Mouse (Mus musculus): ENCODE data around the gene Ttll5. TPM values are rescaled to one million over a fixed set of nuclear protein-coding genes. Genes with fewer than 3 reads are reported as not detected.

The Ttll5 gene
- polyA plus RNA-seq, 1 experiment from 2014 or later: 8.2 TPM

DNA sequence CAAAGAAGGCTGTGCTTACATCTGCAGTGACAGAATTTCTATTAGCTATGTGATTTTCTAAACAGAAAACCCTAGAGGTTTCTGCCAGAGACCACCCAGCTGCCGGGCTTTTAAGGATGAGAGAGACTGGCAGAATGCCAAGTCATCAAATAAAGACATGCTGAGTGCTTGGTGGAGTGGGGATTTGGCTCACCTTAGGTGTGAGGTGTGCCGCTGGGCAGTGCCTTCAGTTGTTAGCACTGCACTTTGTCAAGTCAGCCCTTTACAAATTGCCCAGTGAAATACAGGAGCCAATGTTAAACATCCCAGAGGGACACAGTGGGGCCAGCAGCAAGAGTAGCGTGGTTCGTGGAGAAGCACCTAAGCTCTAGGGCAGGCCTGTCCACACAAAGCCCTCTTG is 65.6 kb downstream of the Ttll5 start:
- no peak for ATAC-seq
- no peaks in the 10 kb centered on the region for H3K36me3 ChIP-seq (ENCODE audit: control insufficient read depth, insufficient read depth, low read length)
- WGBS: 50% methylated on average over 4 of the region's 4 CpGs

GRCm38 (mm10) chr12:85903986-85904385 is 79.5 kb downstream of the Ttll5 start:
- Histone ChIP-seq H3K9ac (ENCODE audit: low read depth, low read length) (no peak overlapping the region), H3K9me3 (ENCODE audit: control insufficient read depth, low read length) (no peaks in the 10 kb centered on the region), H3K27me3 (replicated peaks; ENCODE audit: control insufficient read depth, insufficient read depth, low read length) (no peaks in the 10 kb centered on the region), H3K36me3 (ENCODE audit: control insufficient read depth, insufficient read depth, low read length) (no peaks in the 10 kb centered on the region), H3K4me1 (ENCODE audit: control insufficient read depth, insufficient read depth, low read length) (no peaks in the 10 kb centered on the region), H3K4me2 (ENCODE audit: low read depth, low read length) (no peak overlapping the region), H3K27ac (ENCODE audit: low read length) (no peak overlapping the region), H3K4me3 (ENCODE audit: low read length) (no peak overlapping the region)
- no peak for ATAC-seq
- 72% methylated on average over 6 of the region's 6 CpGs for WGBS

More for the DNA sequence above, 65.6 kb downstream of the Ttll5 start:
- Histone ChIP-seq H3K4me3 (ENCODE audit: low read length) (no peak overlapping the region), H3K27ac (ENCODE audit: low read length) (0 out of 2 replicates have a peak overlapping the region, but pooled peaks have one; percentile 37), H3K9me3 (ENCODE audit: control insufficient read depth, low read length) (no peaks in the 10 kb centered on the region), H3K27me3 (replicated peaks; ENCODE audit: control insufficient read depth, insufficient read depth, low read length) (no peaks in the 10 kb centered on the region), H3K9ac (ENCODE audit: low read depth, low read length) (no peak overlapping the region), H3K4me2 (ENCODE audit: low read depth, low read length) (no peak overlapping the region), H3K4me1 (ENCODE audit: control insufficient read depth, insufficient read depth, low read length) (0 out of 2 replicates have a peak, but pooled peaks cover 3% of the 10 kb centered on the region)

DNA sequence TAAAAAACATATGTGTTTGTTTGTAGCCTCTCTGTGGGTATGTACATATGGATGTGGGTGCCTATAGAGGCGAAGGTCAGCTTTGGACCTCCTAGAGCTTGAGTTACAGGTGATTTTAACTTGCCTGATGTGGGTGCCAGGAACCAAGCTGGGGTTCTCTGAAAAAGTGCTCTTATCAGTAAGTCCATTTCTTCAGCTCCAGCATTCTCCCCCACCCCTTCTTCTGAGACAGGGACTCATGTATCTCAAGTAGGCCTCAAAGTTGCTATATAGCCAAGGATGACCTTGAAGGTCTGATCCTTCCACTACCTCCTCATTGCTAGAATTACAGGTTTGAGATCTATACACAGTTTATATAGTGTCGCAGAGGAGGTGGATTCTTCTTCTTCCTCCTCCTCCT is 81.2 kb downstream of the Ttll5 start:
- Histone ChIP-seq H3K4me3 (ENCODE audit: low read length) (no peak overlapping the region), H3K4me1 (ENCODE audit: control insufficient read depth, insufficient read depth, low read length) (no peaks in the 10 kb centered on the region), H3K9me3 (ENCODE audit: control insufficient read depth, low read length) (no peaks in the 10 kb centered on the region), H3K36me3 (ENCODE audit: control insufficient read depth, insufficient read depth, low read length) (no peaks in the 10 kb centered on the region), H3K27me3 (replicated peaks; ENCODE audit: control insufficient read depth, insufficient read depth, low read length) (no peaks in the 10 kb centered on the region), H3K27ac (ENCODE audit: low read length) (no peak overlapping the region), H3K9ac (ENCODE audit: low read depth, low read length) (no peak overlapping the region), H3K4me2 (ENCODE audit: low read depth, low read length) (no peak overlapping the region)
- no peak for ATAC-seq
- WGBS: 90% methylated on average over 2 of the region's 2 CpGs

- H3K9ac ChIP-seq (ENCODE audit: low read depth, low read length): no peak overlapping the region
- no peak overlapping the region for H3K4me3 ChIP-seq (ENCODE audit: low read length)
- no peak overlapping the region for H3K4me2 ChIP-seq (ENCODE audit: low read depth, low read length)
- 78% methylated on average over 3 of the region's 3 CpGs for WGBS
- no peaks in the 10 kb centered on the region for H3K27me3 ChIP-seq (replicated peaks; ENCODE audit: control insufficient read depth, insufficient read depth, low read length)
- no peak overlapping the region for H3K27ac ChIP-seq (ENCODE audit: low read length)
- no peaks in the 10 kb centered on the region for H3K9me3 ChIP-seq (ENCODE audit: control insufficient read depth, low read length)
- no peak for ATAC-seq
- no peaks in the 10 kb centered on the region for H3K4me1 ChIP-seq (ENCODE audit: control insufficient read depth, insufficient read depth, low read length)
- H3K36me3 ChIP-seq (ENCODE audit: control insufficient read depth, insufficient read depth, low read length): no peaks in the 10 kb centered on the region
These were observed 83.4 kb downstream of the Ttll5 start for GRCm38 (mm10) chr12:85907896-85908295.

DNA sequence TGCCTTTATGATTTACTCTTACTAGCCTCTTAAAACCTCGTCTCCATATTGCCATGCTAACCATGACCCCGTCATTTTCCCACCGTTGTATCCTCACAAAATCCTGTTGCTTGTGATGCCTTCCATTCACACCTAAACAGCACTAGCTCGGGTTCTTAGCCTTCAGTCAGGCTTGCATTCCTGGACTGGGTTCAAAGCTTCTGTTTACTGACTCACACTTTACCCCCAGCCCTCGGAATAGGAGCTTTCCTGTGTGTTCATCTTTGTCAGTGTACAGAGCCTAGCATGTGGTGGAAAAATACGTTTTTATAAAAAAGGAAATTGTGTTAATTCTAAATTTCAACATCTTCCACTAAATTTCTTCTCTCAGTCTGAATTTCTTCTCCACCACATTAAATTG is 86.4 kb downstream of the Ttll5 start:
- H3K4me2 ChIP-seq (ENCODE audit: low read depth, low read length): no peak overlapping the region
- WGBS: 73% methylated on average over 6 of the region's 6 CpGs
- H3K9me3 ChIP-seq (ENCODE audit: control insufficient read depth, low read length): no peaks in the 10 kb centered on the region
- no peak overlapping the region for H3K9ac ChIP-seq (ENCODE audit: low read depth, low read length)
- no peak for ATAC-seq
- H3K36me3 ChIP-seq (ENCODE audit: control insufficient read depth, insufficient read depth, low read length): no peaks in the 10 kb centered on the region
- H3K4me1 ChIP-seq (ENCODE audit: control insufficient read depth, insufficient read depth, low read length): no peaks in the 10 kb centered on the region
- H3K27me3 ChIP-seq (replicated peaks; ENCODE audit: control insufficient read depth, insufficient read depth, low read length): no peaks in the 10 kb centered on the region
- no peak overlapping the region for H3K27ac ChIP-seq (ENCODE audit: low read length)
- H3K4me3 ChIP-seq (ENCODE audit: low read length): no peak overlapping the region

GRCm38 (mm10) chr12:85912712-85913504 is 88.4 kb downstream of the Ttll5 start:
- no peak overlapping the region for H3K4me3 ChIP-seq (ENCODE audit: low read length)
- no peak overlapping the region for H3K27ac ChIP-seq (ENCODE audit: low read length)
- 87% methylated on average over 13 of the region's 13 CpGs for WGBS
- no peak overlapping the region for H3K9ac ChIP-seq (ENCODE audit: low read depth, low read length)
- no peaks in the 10 kb centered on the region for H3K4me1 ChIP-seq (ENCODE audit: control insufficient read depth, insufficient read depth, low read length)
- no peaks in the 10 kb centered on the region for H3K36me3 ChIP-seq (ENCODE audit: control insufficient read depth, insufficient read depth, low read length)
- no peak overlapping the region for H3K4me2 ChIP-seq (ENCODE audit: low read depth, low read length)
- no peak for ATAC-seq
- no peaks in the 10 kb centered on the region for H3K27me3 ChIP-seq (replicated peaks; ENCODE audit: control insufficient read depth, insufficient read depth, low read length)
- H3K9me3 ChIP-seq (ENCODE audit: control insufficient read depth, low read length): no peaks in the 10 kb centered on the region

- no peaks in the 10 kb centered on the region for H3K9me3 ChIP-seq (ENCODE audit: control insufficient read depth, low read length)
- H3K27ac ChIP-seq (ENCODE audit: low read length): no peak overlapping the region
- ATAC-seq: no peak
- no peaks in the 10 kb centered on the region for H3K27me3 ChIP-seq (replicated peaks; ENCODE audit: control insufficient read depth, insufficient read depth, low read length)
- WGBS: 48% methylated on average over 4 of the region's 4 CpGs
- H3K4me1 ChIP-seq (ENCODE audit: control insufficient read depth, insufficient read depth, low read length): peaks cover 2% of the 10 kb centered on the region; the same call in 1 of the 2 replicates
- no peak overlapping the region for H3K4me3 ChIP-seq (ENCODE audit: low read length)
- H3K9ac ChIP-seq (ENCODE audit: low read depth, low read length): no peak overlapping the region
- H3K36me3 ChIP-seq (ENCODE audit: control insufficient read depth, insufficient read depth, low read length): peaks cover 2% of the 10 kb centered on the region; the same call in 1 of the 2 replicates
- no peak overlapping the region for H3K4me2 ChIP-seq (ENCODE audit: low read depth, low read length)
These were observed 102.4 kb downstream of the Ttll5 start for GRCm38 (mm10) chr12:85926897-85927296.

DNA sequence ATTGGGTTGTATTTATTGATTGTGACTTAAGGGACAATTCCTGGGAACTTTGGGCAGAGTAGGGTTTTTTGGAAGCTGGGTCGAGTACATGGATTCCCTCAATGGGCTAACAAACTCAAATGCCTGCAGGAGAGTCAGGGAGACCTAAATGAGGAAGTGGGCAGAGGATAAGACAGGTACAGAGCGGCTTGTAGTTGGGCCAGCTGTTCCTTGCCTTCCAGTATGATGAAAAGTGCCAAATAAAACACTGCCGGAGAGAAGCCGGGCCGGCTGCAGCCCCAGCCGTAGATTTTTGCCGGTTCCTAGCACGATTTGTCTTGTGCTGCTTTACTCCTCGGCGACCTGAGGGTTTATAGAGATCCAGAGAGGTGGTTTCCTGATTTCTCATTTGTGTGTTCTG is 104.1 kb downstream of the Ttll5 start:
- Histone ChIP-seq H3K4me3 (ENCODE audit: low read length) (no peak overlapping the region), H3K4me2 (ENCODE audit: low read depth, low read length) (no peak overlapping the region), H3K9ac (ENCODE audit: low read depth, low read length) (no peak overlapping the region), H3K9me3 (ENCODE audit: control insufficient read depth, low read length) (no peaks in the 10 kb centered on the region), H3K4me1 (ENCODE audit: control insufficient read depth, insufficient read depth, low read length) (peaks cover 2% of the 10 kb centered on the region; the same call in 1 of the 2 replicates), H3K27ac (ENCODE audit: low read length) (no peak overlapping the region), H3K27me3 (replicated peaks; ENCODE audit: control insufficient read depth, insufficient read depth, low read length) (no peaks in the 10 kb centered on the region), H3K36me3 (ENCODE audit: control insufficient read depth, insufficient read depth, low read length) (peaks cover 6% of the 10 kb centered on the region)
- ATAC-seq: no peak
- WGBS: 64% methylated on average over 10 of the region's 10 CpGs

GRCm38 (mm10) chr12:85929711-85930110 is 105.3 kb downstream of the Ttll5 start:
- 44% methylated on average over 4 of the region's 4 CpGs for WGBS
- H3K4me1 ChIP-seq (ENCODE audit: control insufficient read depth, insufficient read depth, low read length): no peaks in the 10 kb centered on the region
- ATAC-seq: no peak
- no peak overlapping the region for H3K4me2 ChIP-seq (ENCODE audit: low read depth, low read length)
- peak overlapping the region; percentile 46; the same call in 1 of the 2 replicates for H3K27ac ChIP-seq (ENCODE audit: low read length)
- no peak overlapping the region for H3K4me3 ChIP-seq (ENCODE audit: low read length)
- no peak overlapping the region for H3K9ac ChIP-seq (ENCODE audit: low read depth, low read length)
- H3K36me3 ChIP-seq (ENCODE audit: control insufficient read depth, insufficient read depth, low read length): peaks cover 9% of the 10 kb centered on the region
- no peaks in the 10 kb centered on the region for H3K27me3 ChIP-seq (replicated peaks; ENCODE audit: control insufficient read depth, insufficient read depth, low read length)
- no peaks in the 10 kb centered on the region for H3K9me3 ChIP-seq (ENCODE audit: control insufficient read depth, low read length)
